Mouse (Mus musculus) lung, adult 10 weeks (tissue): ENCODE results near the gene Ubxn1. TPM values are rescaled to one million over a fixed set of nuclear protein-coding genes. Genes with fewer than 3 reads are reported as not detected.

Experiments used
- polyA plus RNA-seq: library from polyadenylated mRNA; stranded (reverse); fragments of 350-450 nt; fragmentation: Illumina TruSeq; extraction: RNeasy Lipid Tissue Mini Kit (QIAGEN cat#74804); gene quantifications from one replicate; pipeline ENCODE4 v1.2.3, GENCODE M21; 2014; ENCODE audit warnings: low read depth, low replicate concordance; ENCODE audit not compliant: insufficient read depth

Ubxn1 gene
- polyA plus RNA-seq = 167 TPM

DNA sequence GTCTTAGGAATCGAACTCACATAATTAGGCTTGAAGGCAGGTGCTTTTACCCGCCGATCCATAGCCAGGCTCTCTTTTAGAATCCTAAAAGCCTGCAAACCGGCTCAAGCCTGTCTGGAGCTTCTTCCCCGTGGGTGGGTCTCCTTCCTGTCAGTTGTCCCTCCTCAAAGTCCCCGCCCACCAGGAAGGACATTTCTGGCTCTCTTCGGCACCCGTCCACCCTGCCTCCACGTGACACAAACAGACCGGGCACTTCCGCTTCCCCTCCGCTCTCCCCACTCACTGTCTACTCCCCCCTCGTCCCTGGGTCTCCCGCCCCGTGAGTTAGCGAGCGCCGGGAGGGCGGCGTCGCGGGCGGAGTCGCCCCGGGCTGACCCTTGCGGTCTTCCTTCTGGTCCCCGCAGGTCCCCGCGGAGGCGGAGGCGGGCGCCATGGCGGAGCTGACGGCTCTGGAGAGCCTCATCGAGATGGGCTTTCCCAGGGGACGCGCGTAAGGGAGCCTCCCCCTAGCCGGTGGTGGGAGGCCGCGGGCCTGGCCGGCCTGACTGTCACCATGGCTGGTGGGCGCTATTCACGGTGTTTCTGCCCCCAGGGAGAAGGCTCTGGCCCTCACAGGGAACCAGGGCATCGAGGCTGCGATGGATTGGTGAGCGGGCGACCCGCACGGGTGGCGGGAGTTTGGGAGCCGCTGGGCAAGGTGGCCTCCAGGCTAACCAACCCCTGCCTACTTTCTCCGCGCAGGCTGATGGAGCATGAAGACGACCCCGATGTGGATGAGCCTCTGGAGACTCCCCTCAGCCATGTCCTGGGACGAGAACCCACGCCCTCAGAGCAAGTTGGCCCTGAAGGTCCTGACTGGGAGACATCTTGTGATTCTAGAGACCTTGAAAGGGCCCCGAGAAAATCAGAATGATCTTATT is at the start of gene Ubxn1:
Ubxn1 (plus strand) TSS at position 230 of the 920 bp plus-strand sequence.

DNA sequence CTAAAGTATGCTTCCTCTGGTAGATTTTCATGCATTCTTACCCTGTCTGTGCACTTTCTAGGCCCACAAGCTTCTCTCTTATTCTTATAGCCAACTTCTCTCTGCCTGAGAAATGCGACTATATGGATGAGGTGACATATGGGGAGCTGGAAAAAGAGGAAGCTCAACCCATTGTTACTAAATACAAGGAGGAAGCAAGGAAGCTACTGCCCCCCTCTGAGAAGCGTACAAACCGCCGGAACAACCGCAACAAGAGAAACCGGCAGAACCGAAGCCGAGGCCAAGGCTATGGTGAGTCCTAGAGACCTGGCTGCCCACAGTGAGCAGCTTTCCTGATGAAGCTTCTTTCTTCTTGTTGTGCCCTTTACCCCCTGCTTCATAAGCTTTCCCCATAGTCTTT is 41.6 kb upstream of the Ubxn1 start, which contains the start of gene AC129217.1:
AC129217.1 (plus strand) TSS at position 114 of the 400 bp plus-strand sequence.

DNA sequence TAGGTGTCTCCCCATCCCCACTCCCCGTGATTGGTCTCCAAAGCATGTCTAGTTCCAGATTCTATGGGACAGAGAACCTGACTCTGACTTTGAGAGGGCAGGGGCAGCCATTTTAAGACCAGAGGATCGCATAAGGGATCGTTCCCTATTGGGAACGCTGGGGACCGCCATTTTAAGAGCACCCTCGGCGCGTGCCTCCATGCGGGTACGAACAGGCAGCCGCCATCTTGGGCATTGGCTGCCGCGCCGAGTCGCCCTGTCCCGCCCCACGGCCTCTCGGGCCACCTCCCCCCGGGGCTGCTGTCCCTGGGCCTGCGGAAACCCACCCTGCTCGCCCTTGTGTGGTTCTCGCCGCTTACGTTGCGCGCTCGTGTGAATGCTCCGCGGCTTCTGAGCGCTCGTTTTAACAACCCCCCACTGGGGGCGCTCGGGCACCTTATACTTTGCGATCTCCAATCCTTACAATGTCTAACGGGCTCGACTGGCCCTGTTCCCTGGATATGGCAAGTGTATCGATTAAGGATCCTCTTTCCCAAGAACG is 34.0 kb upstream of the Ubxn1 start, which contains the start of gene Bscl2:
Bscl2 (plus strand) TSS at position 217 of the 541 bp plus-strand sequence.

DNA sequence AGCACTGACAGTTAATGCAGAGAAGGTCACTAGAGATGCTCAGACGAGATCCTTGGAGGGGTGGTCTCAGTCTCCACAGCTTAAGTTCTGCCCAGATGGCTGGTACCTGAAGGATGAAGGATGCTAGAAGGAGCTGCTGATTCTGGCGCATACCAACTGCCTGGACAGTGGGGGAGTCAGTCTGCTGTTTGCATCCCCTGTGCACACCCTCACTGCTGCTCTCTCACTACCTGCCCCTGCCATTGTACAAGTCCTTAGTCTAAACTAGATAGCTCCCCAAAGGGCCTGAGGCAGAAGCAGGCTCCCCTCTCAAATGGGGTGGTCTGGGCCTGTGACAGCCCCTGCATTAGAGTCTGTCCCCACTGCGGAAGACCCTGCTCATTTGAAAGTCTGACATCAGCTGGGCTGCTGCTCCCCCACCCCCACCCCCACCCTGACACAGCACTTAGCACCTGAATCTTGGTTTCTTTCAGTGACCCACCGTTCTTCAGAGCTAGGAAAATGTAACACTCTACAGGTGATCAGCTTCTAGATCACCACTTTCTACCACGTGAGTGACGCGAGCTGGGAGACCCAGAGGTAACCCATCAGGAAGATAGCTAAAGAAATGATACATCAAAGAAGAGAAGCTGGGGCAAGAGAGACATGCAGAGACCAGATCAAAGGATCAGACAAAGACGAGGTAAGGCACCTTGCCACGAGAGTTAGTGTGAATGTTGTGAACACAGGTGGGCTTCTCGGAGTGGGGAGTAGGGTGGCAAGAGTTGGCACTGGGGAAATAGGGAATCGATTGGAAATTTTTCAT is 32.0 kb upstream of the Ubxn1 start, which contains the start of gene Gng3:
Gng3 (minus strand) TSS at position 92 of the 805 bp plus-strand sequence.

DNA sequence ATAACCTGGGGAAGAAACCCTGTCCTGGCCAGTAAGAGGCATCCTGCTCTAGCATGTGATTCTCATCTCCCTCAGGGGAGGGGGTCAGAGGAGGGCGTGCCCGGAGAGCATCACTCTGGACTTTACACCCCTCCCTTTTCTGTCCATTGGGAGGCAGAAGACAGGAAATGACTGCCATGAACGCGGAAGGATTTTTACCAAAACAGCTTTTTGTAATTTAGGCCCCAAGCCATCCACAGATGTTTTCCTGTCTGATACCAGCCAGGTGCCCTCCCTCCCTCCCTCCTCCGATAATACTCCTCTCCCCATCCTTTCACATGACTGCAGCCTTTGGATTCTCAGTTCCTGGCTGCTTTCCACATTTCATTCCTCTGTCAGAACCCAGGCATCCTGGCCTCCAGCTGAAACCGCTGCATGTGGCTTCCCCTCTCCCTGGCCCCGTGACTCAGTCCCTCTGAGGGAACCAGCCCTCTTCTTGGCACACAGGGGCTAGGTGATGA is 20.8 kb upstream of the Ubxn1 start, which contains the start of gene Lrrn4cl:
Lrrn4cl (plus strand) TSS at position 367 of the 500 bp plus-strand sequence.

GRCm38 (mm10) chr19:8880311-8881033 is 9.2 kb downstream of the Ubxn1 start, which contains the start of gene Uqcc3:
TSS of gene Uqcc3 (minus strand) at chr19:8880923.

DNA sequence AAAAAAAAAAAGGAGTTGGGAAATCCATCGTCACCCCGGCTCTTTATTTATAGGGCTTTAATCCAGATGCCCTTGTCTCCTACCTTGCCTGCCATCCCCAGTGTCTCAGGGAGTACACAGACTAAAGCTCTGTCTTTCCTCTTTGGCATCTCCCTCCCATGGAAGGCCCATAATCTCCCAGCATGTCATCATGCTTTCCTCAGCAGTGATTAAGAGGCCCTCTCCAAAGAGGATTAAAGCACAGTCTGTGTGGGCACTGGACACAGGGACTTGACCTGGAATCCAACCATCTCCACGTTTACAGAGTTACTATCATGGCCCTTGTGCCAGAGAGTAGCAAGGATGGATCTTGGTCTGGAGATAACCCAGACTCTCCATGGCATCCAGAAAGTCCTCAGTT is 12.3 kb downstream of the Ubxn1 start, which contains the start of the genes Lbhd1 and Gm49403:
Lbhd1 (plus strand) TSS at position 117 of the 400 bp plus-strand sequence.
Gm49403 (plus strand) TSS at position 315 of the 400 bp plus-strand sequence.

GRCm38 (mm10) chr19:8888511-8889385 is 17.5 kb downstream of the Ubxn1 start, which contains the start of the genes 1810009A15Rik and Gm49416:
TSS of gene 1810009A15Rik (plus strand) at chr19:8888853.
TSS of gene Gm49416 (plus strand) at chr19:8888926.

DNA sequence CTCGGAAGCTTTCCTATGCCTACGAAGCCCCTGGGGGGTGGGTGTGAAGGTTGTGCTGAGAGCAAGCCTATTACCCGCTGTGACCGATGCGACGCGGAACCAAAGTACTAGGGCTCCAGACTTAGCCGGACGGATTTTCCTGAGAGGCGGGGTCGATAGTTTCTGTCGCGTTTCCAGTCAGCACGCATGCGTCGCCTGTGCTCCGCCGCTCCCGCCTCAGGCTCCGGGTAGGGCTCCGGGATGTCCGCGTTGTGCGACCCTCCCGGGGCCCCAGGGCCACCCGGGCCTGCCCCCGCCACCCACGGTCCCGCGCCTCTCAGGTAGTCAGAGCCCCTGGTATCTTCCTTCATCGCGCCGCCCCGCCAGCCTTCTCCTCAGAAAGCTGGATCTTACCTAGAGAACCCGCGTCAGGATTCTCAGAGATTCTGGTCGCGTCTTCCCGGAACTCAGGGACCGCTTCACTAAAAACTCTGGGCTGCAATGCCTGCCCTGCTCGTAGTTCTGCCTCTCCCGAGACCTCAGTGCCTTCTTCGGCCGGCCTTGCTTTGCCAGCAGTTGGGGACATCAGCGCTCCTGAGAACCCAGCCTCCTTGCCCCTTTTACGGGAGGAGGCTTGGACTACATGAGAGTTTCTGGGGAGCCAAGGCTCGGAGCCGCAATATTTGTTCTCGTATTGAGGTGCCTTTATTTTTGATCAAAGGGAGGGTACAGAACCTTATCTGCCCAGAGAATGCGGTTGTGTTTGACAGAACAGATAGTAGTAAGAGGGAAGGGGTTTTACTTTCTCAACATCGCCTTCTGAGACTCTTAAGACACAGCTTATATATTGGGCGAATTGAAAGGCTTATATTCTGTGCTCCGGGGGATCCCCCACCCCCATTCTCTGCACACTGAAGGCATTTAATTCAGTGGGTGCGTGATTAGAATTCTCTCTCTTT is 21.8 kb downstream of the Ubxn1 start, which contains the start of gene Ints5:
Ints5 (plus strand) TSS at position 177 of the 938 bp plus-strand sequence.

DNA sequence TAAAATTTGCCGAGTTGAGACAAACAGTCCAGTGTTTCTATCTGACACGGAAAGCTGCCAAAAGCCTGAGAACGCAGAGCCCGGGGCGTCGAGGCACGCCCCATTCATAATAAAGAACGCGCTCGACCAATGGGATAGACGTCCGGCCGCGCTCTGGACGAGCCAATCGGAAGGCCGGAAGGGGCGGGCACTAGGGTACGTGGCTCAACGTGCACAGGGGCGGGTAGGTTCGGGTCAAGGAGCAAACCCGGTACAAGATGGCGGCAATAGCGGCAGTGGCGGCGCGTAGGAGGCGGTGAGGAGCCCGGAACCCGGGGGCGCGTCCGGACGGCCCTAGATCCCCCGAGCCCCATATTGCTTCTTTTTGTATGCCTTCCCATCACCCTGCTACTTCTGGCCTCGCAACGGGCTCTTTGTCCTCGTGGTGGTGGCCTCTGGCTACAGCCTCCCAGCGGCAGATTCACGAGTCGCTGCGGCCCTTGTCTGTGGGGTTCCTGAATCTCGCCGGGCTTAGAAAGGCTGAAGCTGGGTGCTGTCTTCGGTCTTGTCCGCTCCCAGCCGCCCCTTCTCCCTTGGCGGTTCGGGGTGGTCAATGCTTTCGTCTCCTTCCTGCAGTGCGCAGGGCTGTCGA is 26.7 kb downstream of the Ubxn1 start, which contains the start of gene Ganab:
Ganab (plus strand) TSS at position 207 of the 631 bp plus-strand sequence.

DNA sequence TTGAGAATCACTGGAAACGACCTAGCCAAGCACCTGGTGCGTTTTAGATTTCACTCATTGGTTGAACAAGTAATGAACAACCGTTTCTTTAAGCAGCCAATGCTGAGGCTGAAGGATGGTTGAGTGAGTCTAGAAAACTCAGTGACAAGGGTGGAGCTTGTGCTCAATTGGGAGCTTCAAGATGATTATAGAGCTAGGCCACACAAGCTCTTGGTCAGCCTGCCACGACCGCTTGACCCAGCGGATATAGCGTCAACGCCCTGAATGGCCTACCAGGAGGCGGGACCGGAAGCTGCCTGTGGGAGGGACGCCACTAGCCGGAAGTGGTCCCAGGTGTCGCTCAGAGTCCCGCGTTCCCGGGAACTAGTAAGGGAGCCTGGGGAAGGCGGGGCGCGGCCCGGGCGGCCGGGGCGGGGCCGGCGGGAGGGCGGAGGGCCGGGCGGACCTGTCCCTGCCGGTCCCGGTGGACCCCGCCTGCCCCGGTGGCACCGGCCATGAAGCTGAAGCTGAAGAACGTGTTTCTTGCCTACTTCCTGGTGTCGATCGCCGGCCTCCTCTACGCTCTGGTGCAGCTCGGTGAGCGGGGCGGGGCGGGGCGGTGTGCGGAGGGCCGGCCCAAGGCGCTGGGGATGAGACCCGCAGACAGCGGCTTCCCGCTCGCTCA is 48.9 kb downstream of the Ubxn1 start, which contains the start of gene B3gat3:
B3gat3 (plus strand) TSS at position 302 of the 664 bp plus-strand sequence.

Other genes with a start within 250 kb of the Ubxn1 start
- gene Chrm1, start 207.7 kb upstream of the Ubxn1 start, polyA plus RNA-seq = 0.19 TPM
- 184 TPM for gene Slc3a2, start 148.1 kb upstream of the Ubxn1 start, polyA plus RNA-seq
- 29.3 TPM for gene Wdr74, start 135.7 kb upstream of the Ubxn1 start, polyA plus RNA-seq
- gene 1700092M07Rik, start 130.8 kb upstream of the Ubxn1 start, polyA plus RNA-seq = not detected
- gene Stx5a, start 130.1 kb upstream of the Ubxn1 start, polyA plus RNA-seq = 52.5 TPM
- 135 TPM for gene Nxf1, start 114.4 kb upstream of the Ubxn1 start, polyA plus RNA-seq
- 124 TPM for gene Tmem223, start 100.5 kb upstream of the Ubxn1 start, polyA plus RNA-seq
- gene Tmem179b, start 97.0 kb upstream of the Ubxn1 start, polyA plus RNA-seq = 59.3 TPM
- 4.5 TPM for gene Taf6l, start 85.1 kb upstream of the Ubxn1 start, polyA plus RNA-seq
- 97.1 TPM for gene Polr2g, start 72.9 kb upstream of the Ubxn1 start, polyA plus RNA-seq
- 1.6 TPM for gene Zbtb3, start 68.9 kb upstream of the Ubxn1 start, polyA plus RNA-seq
- gene Ttc9c, start 52.2 kb upstream of the Ubxn1 start, polyA plus RNA-seq = 10.6 TPM
- 37.3 TPM for gene Hnrnpul2, start 51.5 kb upstream of the Ubxn1 start, polyA plus RNA-seq
- not detected for gene AC129217.1, start 41.7 kb upstream of the Ubxn1 start, polyA plus RNA-seq
- gene Bscl2, start 34.0 kb upstream of the Ubxn1 start, polyA plus RNA-seq = 60.1 TPM
- not detected for gene Gng3, start 32.3 kb upstream of the Ubxn1 start, polyA plus RNA-seq
- gene Lrrn4cl, start 20.7 kb upstream of the Ubxn1 start, polyA plus RNA-seq = 1.6 TPM
- 59.1 TPM for gene Uqcc3, start 9.4 kb downstream of the Ubxn1 start, polyA plus RNA-seq
- 19.9 TPM for gene Lbhd1, start 12.2 kb downstream of the Ubxn1 start, polyA plus RNA-seq
- not detected for gene Gm49403, start 12.4 kb downstream of the Ubxn1 start, polyA plus RNA-seq
- 54.1 TPM for gene 1810009A15Rik, start 17.4 kb downstream of the Ubxn1 start, polyA plus RNA-seq
- gene Gm49416, start 17.4 kb downstream of the Ubxn1 start, polyA plus RNA-seq = not detected
- 8.7 TPM for gene Ints5, start 21.5 kb downstream of the Ubxn1 start, polyA plus RNA-seq
- gene Ganab, start 26.6 kb downstream of the Ubxn1 start, polyA plus RNA-seq = 51.6 TPM
- gene B3gat3, start 48.9 kb downstream of the Ubxn1 start, polyA plus RNA-seq = 54.5 TPM
- 6.0 TPM for gene Rom1, start 57.9 kb downstream of the Ubxn1 start, polyA plus RNA-seq
- 17.3 TPM for gene Eml3, start 58.1 kb downstream of the Ubxn1 start, polyA plus RNA-seq
- 43.6 TPM for gene Mta2, start 70.4 kb downstream of the Ubxn1 start, polyA plus RNA-seq
- 8.5 TPM for gene Tut1, start 82.4 kb downstream of the Ubxn1 start, polyA plus RNA-seq
- 297 TPM for gene Eef1g, start 95.5 kb downstream of the Ubxn1 start, polyA plus RNA-seq
- gene Ahnak, start 117.8 kb downstream of the Ubxn1 start, polyA plus RNA-seq = 67.3 TPM
- gene Scgb1a1, start 216.5 kb downstream of the Ubxn1 start, polyA plus RNA-seq = 187,175 TPM